Mouse (Mus musculus) thymus, postnatal 0 days (tissue): ENCODE results near the gene Ntm. TPM values are rescaled to one million over a fixed set of nuclear protein-coding genes. Genes with fewer than 3 reads are reported as not detected.

Experiments
- DNase-seq: peaks from one replicate; pipeline ENCODE4 v3.0.0-alpha.2; 2015; ENCODE audit warnings: low spot score
- polyA plus RNA-seq: library from polyadenylated mRNA; unstranded; fragments of >200 nt; fragmentation: Nextera tagmentation; extraction: Ambion mirVana; gene quantifications from 2 replicates; pipeline ENCODE4 v1.2.1, GENCODE M21; 2015

Gene Ntm
- polyA plus RNA-seq, 1 experiment from 2014 or later: 0.74 TPM

DNA sequence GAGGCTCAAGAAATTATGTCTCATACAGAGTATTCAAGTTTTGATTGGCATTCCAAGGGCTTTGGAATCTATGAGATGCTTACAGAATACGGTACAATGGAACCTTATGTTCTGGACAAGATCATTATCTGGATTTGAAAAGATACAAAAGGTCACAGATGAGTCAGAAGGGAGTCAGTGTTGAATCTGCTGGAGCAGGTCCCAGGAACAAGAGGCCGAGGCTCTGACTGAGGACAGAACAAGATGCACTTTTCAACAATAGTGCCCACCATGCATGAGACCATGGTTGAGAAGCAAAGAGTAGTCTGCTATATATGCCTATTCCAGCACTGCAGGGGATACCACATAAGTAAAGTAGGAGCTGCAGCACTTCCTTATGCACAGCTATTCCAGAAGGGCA lies 710.1 kb downstream of the Ntm start:
- no peak for DNase-seq

DNA sequence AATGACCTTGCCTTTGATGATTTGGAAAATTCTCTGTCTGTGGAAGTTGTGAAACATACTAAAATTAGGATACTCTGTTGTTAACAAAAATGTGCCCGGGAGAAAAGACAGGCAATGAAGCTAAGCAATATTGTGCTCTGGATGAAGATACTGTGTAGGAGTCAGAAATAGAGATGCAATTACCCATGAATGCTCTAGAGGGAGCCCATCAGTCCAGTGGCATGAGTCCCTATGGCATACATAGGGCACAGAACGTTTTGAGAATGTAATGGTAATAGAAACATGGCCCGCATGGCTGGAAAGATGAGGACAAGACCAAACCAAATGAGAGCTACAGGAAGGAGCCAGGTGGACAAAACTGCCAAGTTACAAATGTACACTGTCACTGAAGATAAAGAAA lies 712.1 kb downstream of the Ntm start:
- DNase-seq: no peak

DNA sequence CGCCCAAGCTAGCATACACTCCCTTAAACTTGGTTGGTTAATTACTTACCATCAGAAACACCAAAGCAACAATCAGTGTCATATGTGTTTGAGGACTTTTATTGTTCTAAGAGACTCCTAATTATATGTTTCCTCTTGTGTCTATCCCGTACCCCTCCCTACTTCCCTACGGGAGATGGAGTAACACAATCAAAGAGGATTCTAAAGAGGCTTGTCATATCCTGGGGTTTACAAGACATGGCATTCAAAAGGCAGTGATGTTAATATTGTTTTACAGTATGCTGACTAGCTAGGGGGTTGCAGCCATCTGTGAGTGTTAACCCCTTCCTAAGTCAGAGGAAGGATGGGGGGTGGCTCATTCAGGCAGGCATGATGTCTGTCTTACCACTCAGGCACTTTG lies 715.1 kb downstream of the Ntm start:
- DNase-seq: no peak

DNA sequence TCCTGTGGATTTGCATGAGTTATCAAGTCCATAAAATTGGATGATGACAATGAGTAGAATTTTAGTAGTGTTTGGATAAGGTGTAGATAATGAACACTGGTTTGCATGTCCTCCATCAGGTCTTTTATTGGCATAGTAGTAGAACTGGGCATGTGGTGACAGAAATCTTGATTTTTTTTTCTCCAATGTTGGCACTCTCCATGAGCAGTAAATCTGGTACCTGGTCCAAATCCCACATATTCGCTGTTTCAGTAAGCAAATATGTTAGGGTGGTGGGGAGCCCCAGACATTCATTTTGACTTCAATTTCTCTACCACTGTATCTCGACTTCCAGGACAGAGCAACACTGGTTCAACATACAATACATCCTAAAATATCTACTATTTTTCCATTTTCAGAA lies 718.9 kb downstream of the Ntm start:
- DNase-seq: no peak

DNA sequence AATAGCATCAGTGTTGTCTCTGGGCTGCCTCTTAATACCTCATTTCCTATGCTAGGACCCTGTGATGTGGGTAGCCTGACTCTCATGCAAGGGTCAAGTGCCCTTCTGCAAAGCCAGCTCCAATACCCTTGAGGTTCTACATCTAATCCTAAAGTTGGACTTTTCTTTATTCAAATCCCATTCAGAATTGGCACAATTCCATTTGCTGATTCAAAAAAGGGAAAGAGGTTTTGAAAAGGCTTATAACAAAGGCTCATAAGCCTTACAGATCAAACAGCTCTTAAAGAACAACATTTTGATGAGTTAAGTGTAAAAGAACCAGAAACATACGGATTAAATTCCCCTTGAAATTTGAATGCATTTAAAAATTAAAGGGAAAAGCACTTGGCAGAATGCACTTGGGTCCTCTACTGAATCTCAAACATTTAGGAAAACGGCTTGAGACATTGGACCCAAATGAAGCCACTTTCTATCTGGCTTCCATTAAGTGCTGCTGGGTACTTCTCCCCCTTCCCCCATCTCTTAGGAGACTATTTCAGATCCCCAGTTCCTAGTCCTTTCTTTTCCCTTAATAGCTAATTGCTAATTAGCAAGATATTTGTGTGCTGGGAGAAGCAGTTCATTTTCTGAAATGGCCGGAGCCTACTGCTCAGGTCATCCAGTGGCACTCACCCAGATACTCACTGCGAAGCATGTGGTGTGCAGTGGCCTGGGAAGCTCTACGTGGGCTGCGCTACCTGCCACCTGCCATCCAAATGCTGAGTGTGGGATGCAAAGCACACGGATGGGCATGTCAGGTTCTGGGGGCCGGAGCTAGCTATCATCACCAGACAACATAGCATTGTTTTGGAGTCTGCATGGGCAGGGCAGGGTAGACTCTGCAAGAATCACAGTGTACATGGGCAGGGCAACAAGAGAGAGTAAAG lies 720.2 kb downstream of the Ntm start:
- DNase-seq: no peak

DNA sequence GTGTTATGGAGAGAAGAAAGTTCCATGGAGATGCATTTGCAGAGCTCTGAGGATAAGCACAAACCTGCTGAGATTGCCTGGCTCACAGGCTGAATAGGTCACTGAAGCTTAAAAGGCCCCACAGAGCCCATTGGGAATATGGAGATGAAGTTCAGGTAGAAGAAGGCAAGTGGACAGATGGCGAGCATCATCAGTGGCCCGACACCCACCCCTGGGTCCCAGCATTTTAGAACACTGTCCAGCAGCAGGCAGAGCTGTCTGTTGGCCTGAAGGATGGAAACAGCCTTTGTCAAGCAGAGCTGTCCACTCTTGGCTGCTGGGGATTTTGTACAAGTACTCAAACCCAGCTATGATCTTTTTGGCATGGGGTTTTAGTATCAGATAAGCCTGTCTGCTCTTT lies 722.1 kb downstream of the Ntm start:
- no peak for DNase-seq

DNA sequence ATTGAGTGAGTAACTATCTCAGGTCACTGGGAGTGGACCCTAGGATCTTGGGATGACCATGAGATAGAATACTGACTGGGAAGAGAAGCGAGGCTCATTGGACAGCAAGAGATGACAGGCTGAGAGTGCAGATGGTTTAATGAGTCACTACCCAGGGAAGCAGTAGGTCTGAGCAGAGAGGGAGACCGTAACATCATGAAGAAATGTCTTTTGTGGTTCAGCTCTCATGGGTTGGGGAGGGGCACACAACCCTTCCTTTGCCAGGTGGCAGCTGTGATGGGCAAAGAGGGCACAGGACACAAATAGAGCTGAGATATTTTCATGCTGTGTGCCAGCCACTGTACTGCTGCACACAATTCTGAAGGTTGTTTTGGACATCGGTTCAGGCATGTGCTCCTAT lies 724.0 kb downstream of the Ntm start:
- DNase-seq: no peak

DNA sequence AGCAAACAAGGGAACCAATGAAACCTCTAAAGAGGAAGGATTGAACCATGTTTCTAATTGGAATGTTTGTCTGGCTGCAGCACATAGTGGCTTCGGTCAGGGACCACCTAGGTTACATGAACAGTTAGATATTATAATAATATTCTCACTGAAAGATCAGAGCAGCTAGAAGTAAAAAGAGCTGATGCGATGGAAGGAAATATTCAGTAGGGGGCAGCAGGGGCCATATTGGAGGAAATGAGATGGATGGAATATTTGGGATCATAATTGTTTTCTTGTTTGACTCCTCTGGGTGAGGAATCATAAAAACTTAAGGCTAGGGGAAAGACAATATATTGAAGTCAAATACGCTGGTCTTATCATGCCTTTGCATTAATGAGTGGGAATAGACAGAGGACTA lies 726.2 kb downstream of the Ntm start:
- DNase-seq: no peak

DNA sequence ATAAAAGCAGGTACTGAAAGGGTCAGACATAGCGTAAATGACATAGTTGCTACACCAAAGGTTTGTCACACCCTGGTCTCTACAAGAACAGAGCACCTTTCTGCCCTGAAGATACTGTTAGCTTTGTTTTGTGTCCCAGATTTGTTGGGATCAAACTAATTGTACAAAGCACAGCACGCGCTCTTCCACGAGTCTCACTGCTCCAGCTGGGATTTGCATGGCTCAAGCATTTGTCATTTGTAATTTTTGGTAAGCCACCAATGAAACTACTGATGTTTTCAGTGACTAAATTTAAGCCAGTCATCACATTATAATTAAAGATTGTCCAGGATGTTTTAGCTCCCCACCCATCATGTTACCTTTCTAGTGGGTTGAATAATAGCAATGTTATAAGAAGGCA lies 735.2 kb downstream of the Ntm start:
- no peak for DNase-seq

DNA sequence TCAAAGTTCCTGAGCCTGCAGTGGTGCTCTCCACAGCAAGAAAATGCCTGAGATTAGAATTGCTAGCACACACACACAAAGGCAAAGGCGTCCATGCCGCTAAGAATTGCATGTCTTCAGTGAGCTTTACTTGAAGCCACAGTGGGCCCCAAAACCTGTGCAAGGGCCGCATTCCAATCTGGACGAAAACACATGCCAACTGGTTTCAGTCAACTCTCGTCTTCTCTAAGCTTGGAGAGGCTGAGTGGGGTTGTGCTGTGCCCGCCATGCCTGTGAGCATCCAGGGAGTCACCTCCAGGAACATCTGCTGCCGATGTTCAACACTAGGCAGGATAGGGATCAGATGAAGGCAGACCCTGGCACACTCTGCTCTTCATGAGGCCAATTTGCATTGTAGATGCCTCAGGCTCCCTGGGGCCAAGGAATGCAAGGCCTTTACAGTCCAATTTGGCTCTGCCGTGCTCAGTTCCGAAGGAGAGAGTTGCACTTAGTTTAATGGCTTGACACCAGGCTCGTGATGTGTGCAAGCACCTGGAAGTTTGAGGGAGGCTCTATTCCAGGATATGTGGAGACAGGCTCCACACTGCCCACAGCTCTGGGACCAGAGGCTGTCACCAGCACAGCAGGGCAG lies 739.9 kb downstream of the Ntm start:
- DNase-seq: no peak

DNA sequence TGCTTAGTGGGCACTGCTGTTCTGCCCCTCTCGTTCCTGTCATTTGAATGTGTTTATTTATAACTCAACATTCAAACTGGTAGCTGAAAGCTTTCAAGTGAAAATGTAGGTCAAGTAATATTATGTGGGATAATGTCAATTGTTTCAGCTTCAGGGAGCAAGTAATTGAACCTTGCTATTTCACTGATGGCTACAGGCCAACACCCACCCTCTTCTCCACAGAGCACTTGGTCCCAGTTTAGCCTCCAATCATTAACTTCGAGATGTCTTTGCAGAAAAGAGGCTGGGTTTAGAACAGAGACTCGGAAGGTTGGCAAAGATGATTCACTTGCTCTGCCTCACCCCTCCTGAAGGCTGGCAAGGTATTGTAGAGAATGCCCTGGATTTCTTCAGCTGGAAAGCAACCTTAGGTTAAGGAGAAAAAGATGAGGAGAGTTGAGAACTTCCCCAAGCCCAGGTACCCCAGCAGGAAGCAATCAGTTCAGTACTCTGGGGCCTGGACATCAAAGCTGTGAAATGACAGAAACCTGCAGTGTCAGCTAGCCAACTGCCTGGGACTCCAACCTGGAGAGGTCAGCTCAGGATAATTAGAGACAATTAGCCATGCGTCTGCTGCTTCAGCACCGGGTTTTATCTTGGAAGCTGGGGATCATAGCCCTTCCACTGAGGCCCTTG lies 741.9 kb downstream of the Ntm start:
- DNase-seq: no peak

DNA sequence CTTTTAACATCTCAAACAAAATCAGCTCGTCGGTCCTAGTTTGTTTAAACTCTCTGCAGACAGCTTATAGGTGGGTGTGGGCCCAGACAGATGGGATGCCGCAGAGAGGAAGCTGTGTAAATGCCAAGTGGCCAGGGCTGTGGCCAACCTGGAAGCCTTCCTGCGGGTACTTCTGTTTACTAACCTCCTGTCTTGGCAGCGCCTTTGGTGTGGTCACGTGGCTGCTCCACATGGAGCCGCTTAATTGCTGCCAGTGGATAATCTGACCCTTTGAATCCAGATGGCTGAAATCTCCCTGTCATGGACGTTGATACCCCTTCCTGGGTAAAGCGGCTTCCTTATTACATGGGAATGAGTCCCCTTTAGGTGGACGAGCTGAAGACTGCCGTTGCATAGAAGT lies 742.4 kb downstream of the Ntm start:
- DNase-seq: no peak

DNA sequence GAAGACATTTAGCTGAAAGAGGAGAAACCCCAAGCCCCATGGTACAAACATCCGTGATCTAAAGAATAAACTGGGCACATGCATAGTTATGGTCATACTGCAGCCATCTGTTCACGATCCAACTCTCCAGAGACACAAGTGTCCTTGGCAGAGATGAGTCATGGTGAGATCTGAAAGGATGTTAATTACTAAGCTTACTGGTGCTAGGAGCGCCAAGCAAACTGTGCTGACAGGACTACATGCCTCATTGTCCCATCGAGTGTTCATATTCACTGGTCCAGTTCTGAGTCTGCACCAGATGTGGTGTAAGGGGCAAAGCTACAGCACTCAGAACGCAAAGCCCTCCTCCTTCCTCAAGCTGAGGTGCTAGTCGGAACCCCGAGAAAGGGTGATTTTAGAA lies 745.0 kb downstream of the Ntm start:
- no peak for DNase-seq

DNA sequence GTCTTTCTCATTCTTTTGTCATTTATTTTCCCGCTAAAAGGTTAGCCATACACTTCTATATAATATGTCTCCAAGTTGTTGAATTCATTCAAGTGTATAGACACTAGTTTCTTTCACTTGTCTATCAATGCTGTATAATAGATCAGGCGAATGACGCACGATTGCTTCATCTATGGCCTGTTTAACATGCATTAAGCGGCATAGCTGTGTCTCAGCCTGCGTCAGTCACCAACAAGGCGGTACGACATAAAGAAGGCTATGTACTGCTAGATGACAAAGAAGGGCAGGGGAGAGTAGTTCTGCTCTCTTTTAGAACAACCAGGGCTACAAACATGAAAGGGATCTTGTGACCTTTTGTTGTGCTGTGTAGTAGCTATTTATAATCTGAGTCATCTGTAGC lies 746.4 kb downstream of the Ntm start:
- DNase-seq: no peak

DNA sequence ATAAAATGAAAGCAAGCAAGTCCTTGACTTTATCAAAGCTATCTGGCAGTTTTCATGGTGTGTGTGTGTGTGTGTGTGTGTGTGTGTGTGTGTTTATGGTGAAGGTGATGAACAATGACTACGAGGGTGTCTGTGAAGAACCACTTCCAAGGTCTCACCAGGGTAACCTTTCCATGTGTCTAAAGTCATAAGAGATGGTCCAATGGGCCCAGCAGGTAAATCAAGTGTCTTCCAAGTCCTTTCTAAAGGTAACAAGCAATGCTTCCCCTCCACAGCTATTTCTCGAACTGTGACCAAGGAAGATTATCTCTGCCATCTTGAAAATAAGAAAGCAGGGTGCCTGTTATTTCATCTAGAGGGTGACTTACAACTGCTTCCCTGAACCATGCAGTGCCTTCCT lies 747.1 kb downstream of the Ntm start:
- DNase-seq: no peak

DNA sequence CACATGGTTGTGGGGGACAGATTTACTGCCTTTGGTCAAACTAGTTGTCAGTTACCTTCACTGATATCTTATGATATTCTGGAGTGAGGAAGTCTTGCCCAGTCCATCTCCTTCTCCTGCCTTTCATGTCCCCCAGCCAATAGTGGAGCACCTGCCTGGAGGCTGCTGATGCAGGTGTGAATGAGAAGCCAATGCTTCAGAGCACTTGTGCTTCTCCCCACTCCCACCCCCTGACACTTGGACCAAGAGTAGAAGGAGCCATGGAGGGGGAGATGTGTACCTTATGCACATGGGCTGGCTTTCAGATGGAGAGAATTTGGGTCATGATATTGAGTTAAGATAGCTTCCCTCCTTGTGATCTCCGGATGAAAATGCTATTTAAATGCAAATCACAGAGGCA lies 747.7 kb downstream of the Ntm start:
- DNase-seq: no peak

DNA sequence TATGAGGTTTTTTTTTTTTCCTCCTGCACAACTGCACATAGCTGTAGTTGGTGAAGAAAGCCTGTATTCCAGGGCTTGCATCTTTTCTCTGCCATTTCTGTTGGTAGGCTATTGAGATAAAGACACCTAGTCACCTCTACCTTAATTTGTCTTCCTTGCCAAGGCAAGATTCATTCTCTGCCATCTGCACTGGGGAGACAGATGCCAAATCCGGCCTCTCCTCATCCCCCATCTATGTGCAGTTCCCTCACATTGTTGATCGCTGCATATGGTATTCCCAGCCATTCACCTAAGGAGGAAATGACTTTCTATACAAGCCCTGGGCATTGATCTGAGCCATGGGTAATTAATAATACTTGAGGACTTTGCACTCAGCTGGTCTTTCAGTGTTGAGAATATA lies 753.7 kb downstream of the Ntm start:
- DNase-seq: no peak

DNA sequence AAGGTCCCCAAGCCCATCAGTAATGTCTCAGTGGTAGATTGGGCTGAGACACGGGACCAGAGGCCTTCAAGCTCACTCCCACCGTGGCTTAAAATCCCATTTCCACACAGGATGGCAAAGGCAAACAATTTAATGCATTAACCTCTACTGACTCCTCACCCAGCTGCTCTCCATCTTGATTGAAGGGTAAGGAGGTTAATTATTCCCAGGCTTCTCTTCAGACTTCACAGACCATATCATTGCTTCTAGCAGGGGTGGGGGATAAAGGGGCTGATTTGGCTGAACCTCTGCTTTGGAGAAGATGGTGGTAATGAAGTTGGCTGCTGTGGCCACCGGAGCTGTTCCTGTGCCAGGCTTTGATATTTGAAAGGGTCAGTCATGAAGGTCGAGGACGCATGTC lies 754.8 kb downstream of the Ntm start:
- DNase-seq: no peak

DNA sequence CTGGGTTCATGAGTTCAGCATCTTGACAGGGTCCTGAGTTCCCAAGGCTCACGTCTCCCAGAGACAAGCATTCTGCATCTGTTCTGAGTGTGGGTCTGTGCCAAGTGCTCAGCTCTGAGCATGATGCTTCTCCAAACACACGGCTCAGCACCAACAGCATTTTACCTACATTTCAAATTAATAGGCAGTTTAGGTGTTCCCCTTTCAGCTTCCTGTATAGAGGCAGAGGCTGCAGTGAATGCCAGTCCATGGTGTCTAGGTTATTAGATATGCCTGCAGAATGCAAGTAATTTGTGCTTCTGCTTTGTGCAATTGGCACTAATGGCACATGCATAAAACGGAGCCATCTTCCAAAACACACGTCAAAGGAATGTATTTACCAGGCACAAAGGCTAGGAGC lies 757.3 kb downstream of the Ntm start:
- no peak for DNase-seq

DNA sequence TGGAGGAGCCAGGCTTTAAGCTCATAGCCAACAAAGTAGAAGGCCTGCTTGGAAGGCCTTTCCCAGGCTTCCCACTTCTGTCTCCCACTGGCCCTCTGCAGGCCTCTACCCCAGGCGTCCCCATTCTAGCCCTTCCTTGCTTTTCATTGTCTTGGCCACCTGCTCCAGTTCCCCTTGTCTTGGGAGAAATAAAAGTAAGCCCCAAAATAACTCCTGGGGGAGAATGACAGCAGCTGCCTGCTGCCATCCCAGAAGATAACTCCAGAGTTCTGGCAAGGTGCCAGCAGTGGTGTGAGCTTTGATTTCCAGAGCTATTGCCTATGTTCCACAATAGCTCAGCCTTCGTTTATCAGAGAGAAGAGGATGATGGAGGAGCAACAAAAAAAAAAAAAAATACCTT lies 760.7 kb downstream of the Ntm start:
- DNase-seq: no peak

DNA sequence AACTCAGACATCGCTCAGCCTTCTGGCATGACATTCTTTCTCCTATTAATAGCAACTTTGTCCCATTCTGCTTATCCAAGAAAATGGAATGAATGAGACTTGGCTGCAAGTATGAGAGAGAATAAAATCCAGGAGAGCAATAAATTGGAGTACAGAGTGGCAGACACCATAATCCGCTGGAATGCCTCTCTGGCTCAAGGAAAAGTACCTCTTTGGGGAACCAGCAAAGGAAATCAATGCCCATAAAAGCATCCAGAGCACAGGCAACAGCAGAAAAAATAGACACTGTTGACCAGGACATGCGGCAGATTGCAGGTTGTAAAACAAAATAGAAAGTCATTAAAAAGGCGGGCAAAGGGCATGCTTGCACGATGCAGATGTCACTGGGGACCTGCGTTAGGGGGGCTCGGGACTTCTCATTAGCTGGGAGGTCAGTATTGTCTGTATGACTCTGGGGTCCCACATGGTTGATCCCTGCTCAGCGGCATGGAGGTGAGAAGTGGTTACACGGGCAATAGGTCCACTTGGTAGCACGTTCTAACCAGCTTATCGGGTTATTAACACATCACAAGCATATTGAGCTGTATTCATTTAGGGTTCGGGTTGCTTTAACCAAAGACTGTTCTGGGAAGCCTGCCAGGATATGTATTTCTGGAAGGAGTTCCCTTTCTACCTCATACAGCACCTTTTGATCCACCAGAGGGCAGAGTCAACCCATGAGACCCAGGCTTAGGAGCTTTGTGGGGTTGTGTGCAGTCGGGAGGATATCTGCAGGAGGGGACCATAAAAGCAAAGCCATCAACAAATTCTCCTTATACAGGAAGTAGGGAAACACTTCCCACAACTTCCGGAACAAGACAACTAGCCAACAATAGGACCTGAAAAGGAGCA lies 761.5 kb downstream of the Ntm start:
- DNase-seq: no peak

DNA sequence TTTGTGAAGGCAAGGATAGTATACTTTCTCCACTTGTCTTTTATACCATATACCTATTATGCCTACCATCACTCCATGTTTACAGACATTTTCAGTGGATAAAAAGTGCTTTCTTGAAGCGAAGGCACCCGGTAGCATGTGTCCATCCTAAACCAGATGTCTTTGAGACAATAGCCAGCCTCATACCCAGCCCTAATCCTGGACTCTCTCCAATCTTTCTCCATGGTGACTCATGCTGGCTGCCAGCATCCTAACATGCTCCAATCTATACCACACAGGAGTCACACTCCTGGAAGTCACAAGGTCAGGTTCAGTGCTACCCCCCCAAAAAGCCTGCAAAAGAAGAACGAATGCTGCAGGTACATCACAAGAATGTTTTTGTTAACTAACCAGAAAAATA lies 765.9 kb downstream of the Ntm start:
- no peak for DNase-seq
